Mouse (Mus musculus) central nervous system, embryonic 14 days (tissue): ENCODE data around the gene Olfml2b. TPM values are rescaled to one million over a fixed set of nuclear protein-coding genes. Genes with fewer than 3 reads are reported as not detected.

ENCODE experiments used
- polyA plus RNA-seq: library from polyadenylated mRNA; depleted of rRNA; stranded (reverse); fragments of >200 nt; gene quantifications from 2 replicates; pipeline ENCODE4 v1.2.3, GENCODE M21; 2012; rRNA removed

Gene Olfml2b
- polyA plus RNA-seq, result 6.8 and 11.6 TPM in 2 replicates

DNA sequence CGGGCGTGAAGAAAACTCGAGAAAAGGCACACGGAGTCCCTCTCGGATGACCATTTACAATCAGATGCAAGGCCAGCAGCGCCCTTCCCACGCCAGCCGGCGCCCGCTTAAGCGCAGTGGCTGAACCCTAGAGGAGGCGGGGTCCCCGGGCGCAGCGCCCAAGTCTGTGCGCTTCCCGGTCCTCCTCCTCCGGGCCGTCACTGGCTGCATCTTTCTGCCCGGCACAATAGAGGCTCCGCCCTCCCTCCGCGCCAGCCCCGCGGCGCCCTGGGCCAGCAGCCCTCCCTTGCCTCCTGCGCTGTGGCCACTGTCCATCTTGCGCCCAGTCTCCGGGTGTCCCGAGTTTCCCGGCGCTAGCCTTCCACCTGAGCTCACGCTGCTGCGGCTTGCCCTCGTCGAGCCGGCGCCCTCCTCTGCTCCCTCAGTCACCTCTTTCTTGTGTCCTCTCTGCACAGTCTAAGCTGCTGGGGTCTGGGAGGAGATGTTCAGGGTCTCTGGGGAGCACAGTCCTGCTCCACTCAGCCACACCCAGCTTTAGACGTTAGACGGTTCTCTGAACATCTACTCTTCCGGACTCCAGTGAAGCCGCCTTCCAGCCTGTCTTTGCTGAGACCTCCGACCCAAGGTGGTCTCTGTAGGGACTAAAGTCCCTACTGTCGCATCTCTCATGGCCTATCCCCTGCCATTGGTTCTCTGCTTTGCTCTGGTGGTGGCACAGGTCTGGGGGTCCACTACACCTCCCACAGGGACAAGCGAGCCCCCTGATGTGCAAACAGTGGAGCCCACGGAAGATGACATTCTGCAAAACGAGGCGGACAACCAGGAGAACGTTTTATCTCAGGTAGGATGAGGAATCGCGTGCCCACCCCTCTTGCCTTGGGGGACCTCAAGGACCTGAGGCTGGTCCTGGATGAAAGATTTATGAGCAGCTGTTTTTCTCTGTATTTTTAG lies at the start of gene Olfml2b:
Olfml2b (plus strand) TSS at position 278 of the 951 bp plus-strand sequence.

Other genes with a start within 250 kb of the Olfml2b start
- 14.6 and 17.1 TPM in 2 replicates for gene Nos1ap, start 54.7 kb upstream of the Olfml2b start, polyA plus RNA-seq
- 9.2 and 10.0 TPM in 2 replicates for gene Atf6, start 223.2 kb downstream of the Olfml2b start, polyA plus RNA-seq
- gene Gm26620, start 240.5 kb downstream of the Olfml2b start, polyA plus RNA-seq, result 0.61 and 0.75 TPM in 2 replicates
- gene Dusp12, start 241.0 kb downstream of the Olfml2b start, polyA plus RNA-seq, result 45.6 and 51.0 TPM in 2 replicates